Mouse (Mus musculus) retina, postnatal 7 days (tissue): ENCODE data around the gene Smap1.

Experiments
- DNase-seq: peaks from one replicate; pipeline ENCODE4 v3.0.0-alpha.2; 2012; ENCODE audit warnings: low read depth, low spot score

Gene Smap1

DNA sequence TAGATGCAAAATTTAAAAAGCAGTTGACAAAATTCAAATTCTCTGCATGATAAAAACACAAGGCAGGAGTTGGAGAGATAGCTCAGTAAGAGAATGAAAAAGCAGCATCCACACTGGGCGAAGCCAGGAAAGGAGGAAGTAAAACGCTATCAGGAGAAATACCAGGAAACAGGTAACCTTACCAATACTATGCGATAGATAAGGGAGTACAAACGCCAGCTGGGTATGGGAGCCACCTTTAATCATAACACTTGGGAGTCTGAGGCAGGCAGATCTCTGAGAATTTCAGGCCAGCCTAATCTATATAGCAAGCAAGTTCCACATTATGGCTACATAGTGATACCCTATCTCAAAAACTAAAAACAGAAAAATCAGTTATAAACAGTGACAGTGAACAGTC is 85.5 kb downstream of the Smap1 start:
- no peak for DNase-seq

DNA sequence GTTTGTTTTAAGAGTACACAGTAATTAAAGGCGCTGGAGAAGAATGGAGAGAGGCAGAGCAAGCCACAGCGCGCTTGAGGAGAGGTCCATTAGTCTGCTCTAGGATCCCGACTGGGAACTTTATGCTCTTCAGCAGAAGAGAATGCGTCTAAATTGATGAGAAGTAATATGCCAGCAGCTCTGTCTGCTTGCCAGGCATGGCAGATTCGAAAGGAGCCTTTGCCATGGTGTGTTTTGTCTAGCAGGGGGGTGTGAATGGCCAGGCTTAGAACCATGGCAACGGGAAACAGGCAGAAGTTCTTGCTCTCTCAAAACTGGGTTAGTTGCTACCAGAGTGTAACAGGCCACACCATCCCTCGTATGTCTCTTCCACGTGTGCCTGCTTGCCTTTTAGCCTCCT is 87.3 kb downstream of the Smap1 start:
- no peak for DNase-seq

DNA sequence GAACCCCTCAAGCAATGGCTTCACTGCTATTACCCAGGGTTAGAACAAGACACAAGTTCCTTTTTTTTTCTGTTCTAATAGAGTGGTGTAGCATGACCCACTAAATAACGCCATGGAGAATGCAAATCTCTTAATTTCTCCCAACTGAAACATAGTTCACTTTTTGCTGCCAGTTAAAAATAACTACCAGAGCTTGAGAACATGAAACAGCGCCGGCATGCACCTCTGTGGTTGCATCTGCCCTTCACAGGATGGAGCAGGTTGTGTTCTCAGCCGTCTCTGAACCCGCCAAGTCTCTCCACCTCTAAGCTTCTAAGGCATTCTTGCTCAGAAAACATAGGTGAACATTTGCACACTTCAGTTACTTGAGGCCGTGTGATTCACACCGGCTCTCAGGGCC is 87.9 kb downstream of the Smap1 start:
- no peak for DNase-seq

DNA sequence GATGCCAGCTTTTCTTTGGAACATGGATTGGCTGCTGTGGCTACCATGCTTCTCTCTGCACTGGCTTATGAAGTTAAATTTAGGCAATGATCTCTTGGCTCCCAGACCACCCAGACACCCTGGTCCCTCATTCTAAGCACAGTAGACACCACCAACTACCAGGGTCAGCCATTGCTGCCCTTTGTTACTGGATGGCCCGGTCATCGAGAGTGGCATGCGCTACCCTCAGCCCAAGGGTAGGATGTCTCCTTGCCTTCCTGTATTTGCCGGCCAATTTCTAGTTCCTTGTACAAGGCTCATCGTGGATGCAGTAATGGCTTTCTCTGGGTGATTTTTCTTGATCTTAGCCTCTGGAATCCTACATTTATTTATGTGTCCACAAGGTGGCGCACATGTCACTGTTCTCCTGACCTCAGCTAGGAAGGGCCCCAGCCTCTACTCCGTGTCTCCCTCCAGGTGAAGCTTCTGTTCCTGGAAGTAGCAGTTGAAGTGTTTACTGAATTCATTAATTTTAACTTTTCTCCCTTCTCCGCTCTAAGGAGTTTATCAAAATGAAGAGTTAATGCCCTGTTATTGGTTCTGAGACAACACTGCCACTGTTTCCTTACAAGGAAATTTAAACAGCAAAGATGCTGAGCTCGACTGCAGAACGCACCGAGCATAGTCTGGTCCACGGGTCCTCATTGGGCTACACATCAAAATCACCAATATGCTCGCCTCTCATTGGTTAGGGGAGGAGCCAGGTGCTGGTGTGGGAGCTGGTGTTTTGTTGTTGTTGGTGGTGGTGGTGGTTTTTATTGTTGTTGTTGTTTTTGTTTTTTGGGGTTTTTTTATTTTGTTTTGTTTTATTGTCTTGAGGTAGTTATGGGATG is 95.0 kb downstream of the Smap1 start:
- peak; percentile 45 for DNase-seq

DNA sequence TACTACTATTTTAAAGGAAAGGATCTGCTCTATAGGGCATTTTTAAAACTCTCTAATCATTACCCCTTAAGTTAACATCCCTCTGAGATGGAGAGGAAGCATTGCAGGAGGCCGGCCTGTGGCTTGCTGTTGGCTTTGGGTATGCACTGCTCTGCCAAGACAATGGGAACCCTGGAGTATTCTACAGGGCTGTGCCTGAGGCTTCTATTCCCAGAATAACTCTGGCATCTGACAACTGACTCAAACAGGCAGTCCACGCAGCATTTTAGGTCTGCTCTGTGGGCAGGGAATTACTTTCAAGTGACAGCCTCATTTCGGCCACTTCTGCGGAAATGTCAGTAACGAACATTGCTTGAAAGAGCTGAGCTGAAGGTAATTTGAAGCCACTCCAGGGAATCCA is 100.5 kb downstream of the Smap1 start:
- no peak for DNase-seq

DNA sequence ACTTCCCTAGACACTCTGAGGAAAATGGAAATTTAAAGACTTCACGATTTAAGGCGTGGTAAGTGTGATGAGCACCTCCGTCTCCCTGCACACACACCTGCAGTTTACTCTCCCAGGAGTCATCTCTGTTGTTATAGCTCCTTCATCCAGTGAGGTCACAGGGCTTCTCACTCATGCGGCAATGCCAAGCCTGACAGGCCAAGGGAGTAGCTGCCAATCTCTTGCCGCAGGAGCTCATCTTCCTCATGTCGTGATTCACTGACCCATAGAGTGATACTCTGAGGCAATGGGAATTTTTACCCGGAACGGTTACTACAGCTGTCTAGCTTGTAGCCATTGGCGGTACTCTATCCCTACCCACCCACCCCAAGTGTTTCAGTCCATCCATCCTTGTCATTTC is 123.8 kb downstream of the Smap1 start:
- DNase-seq, result no peak
